Mouse (Mus musculus) heart, embryonic 16.5 days (tissue): ENCODE data around the gene Usp21. TPM values are rescaled to one million over a fixed set of nuclear protein-coding genes. Genes with fewer than 3 reads are reported as not detected.
"Not testable (repeated sequence)": the region's sequence is repeated elsewhere in the genome, so short reads cannot be mapped to it uniquely, and the experiment has no call there.

Experiments
- ATAC-seq: fragments of 200-750 bp; cut with Nextera tagmentation; replicated peaks from 2 replicates; pipeline ENCODE4 v1.8.0; 2017; ENCODE audit warnings: moderate number of reproducible peaks; ENCODE audit not compliant: insufficient read depth, low FRiP score; ENCODE audit errors: extremely low read depth
- H3K27ac ChIP-seq: fragments of 300-500 bp; sonication (generic); 2 replicates; pipeline ENCODE4 v1.5.1; 2014; ENCODE audit warnings: mild to moderate bottlenecking, low read length, control low read depth, moderate library complexity
- H3K27me3 ChIP-seq: fragments of 300-500 bp; sonication (generic); 2 replicates; pipeline ENCODE4 v1.6.1; 2014; ENCODE audit warnings: low read length, mixed read lengths; ENCODE audit not compliant: control insufficient read depth, insufficient read depth
- H3K36me3 ChIP-seq: fragments of 300-500 bp; sonication (generic); 2 replicates; pipeline ENCODE4 v1.6.1; 2014; ENCODE audit not compliant: control insufficient read depth, insufficient read depth
- H3K4me1 ChIP-seq: fragments of 300-500 bp; sonication (generic); 2 replicates; pipeline ENCODE4 v1.6.1; 2014; ENCODE audit warnings: low read length, mixed read lengths; ENCODE audit not compliant: control insufficient read depth, insufficient read depth
- H3K4me2 ChIP-seq: fragments of 300-500 bp; sonication (generic); 2 replicates; pipeline ENCODE4 v1.6.1; 2014; ENCODE audit warnings: low read depth, mild to moderate bottlenecking, control low read depth, low read length
- H3K4me3 ChIP-seq: fragments of 300-500 bp; sonication (generic); 2 replicates; pipeline ENCODE4 v1.5.1; 2014; ENCODE audit warnings: mild to moderate bottlenecking, control low read depth, low read length
- H3K9ac ChIP-seq: fragments of 300-500 bp; sonication (generic); 2 replicates; pipeline ENCODE4 v1.6.1; 2014; ENCODE audit warnings: low read length, control low read depth
- H3K9me3 ChIP-seq: fragments of 300-500 bp; sonication (generic); replicated peaks from 2 replicates; pipeline ENCODE4 v1.6.1; 2016; ENCODE audit warnings: low read length; ENCODE audit not compliant: control insufficient read depth
- WGBS: fragments of 180-500 bp; shearing (Covaris S2); extraction: QIAGEN DNeasy Blood & Tissue Kit; methylation state at CpG from one replicate; pipeline ENCODE4 v1.1.7; 2014; 5-methylcytosine and 5-hydroxymethylcytosine counted together
- polyA plus RNA-seq: library from polyadenylated mRNA; unstranded; fragments of >200 nt; fragmentation: Nextera tagmentation; extraction: Ambion mirVana; gene quantifications from 2 replicates; pipeline ENCODE4 v1.2.1, GENCODE M21; 2015

Usp21 gene
- polyA plus RNA-seq, 1 experiment from 2014 or later = 48.5 TPM

GRCm38 (mm10) chr1:171246709-171247452, 40.9 kb downstream of the Usp21 start:
- no peaks in the 10 kb centered on the region for H3K9me3 ChIP-seq
- H3K27ac ChIP-seq = peak overlapping the region; percentile 91
- under 1% methylated on average over 41 of the region's 41 CpGs for WGBS
- peaks cover 34% of the 10 kb centered on the region for H3K4me1 ChIP-seq
- H3K4me3 ChIP-seq = peak overlapping the region; percentile 87
- peak overlapping the region; percentile 78 for H3K4me2 ChIP-seq
- peak overlapping the region; percentile 95 for H3K9ac ChIP-seq
- peak; percentile 90 for ATAC-seq
- H3K36me3 ChIP-seq = peaks cover 23% of the 10 kb centered on the region
- no peaks in the 10 kb centered on the region for H3K27me3 ChIP-seq

- WGBS = 81% methylated on average over 8 of the region's 8 CpGs
- Histone ChIP-seq H3K27ac (no peak overlapping the region), H3K36me3 (peaks cover 26% of the 10 kb centered on the region), H3K9ac (no peak overlapping the region; the same call in 1 of the 2 replicates), H3K27me3 (no peaks in the 10 kb centered on the region), H3K9me3 (no peaks in the 10 kb centered on the region), H3K4me2 (no peak overlapping the region; the same call in 1 of the 2 replicates), H3K4me1 (peaks cover 21% of the 10 kb centered on the region), H3K4me3 (no peak overlapping the region)
- ATAC-seq = no peak
These were observed 42.4 kb downstream of the Usp21 start for GRCm38 (mm10) chr1:171245353-171245752.

GRCm38 (mm10) chr1:171241952-171242351, 45.8 kb downstream of the Usp21 start:
- not testable (repeated sequence) for H3K9me3 ChIP-seq, H3K4me1 ChIP-seq, H3K27ac ChIP-seq, ATAC-seq, H3K4me3 ChIP-seq, H3K27me3 ChIP-seq, H3K4me2 ChIP-seq, H3K9ac ChIP-seq
- peaks cover 52% of the 10 kb centered on the region for H3K36me3 ChIP-seq
- 88% methylated on average over 12 of the region's 12 CpGs for WGBS

- peaks cover 62% of the 10 kb centered on the region for H3K36me3 ChIP-seq
- peaks cover 6% of the 10 kb centered on the region for H3K4me1 ChIP-seq
- no peaks in the 10 kb centered on the region for H3K27me3 ChIP-seq
- no peak overlapping the region for H3K9ac ChIP-seq
- no peak overlapping the region for H3K4me3 ChIP-seq
- ATAC-seq = no peak
- no peaks in the 10 kb centered on the region for H3K9me3 ChIP-seq
- no peak overlapping the region for H3K27ac ChIP-seq
- 88% methylated on average over 10 of the region's 10 CpGs for WGBS
- no peak overlapping the region for H3K4me2 ChIP-seq
These were observed 46.9 kb downstream of the Usp21 start for GRCm38 (mm10) chr1:171240911-171241310.

GRCm38 (mm10) chr1:171239992-171240744, 47.6 kb downstream of the Usp21 start:
- no peak for ATAC-seq
- Histone ChIP-seq H3K9me3 (no peaks in the 10 kb centered on the region), H3K27ac (no peak overlapping the region), H3K36me3 (peaks cover 67% of the 10 kb centered on the region), H3K4me2 (no peak overlapping the region), H3K9ac (no peak overlapping the region), H3K4me1 (peaks cover 8% of the 10 kb centered on the region), H3K4me3 (no peak overlapping the region), H3K27me3 (no peaks in the 10 kb centered on the region)
- 72% methylated on average over 15 of the region's 15 CpGs for WGBS

GRCm38 (mm10) chr1:171238463-171238862, 49.3 kb downstream of the Usp21 start:
- no peak overlapping the region for H3K9ac ChIP-seq
- ATAC-seq = no peak
- no peak overlapping the region for H3K27ac ChIP-seq
- no peaks in the 10 kb centered on the region for H3K27me3 ChIP-seq
- H3K9me3 ChIP-seq = no peaks in the 10 kb centered on the region
- peaks cover 71% of the 10 kb centered on the region for H3K36me3 ChIP-seq
- WGBS = 77% methylated on average over 14 of the region's 14 CpGs
- H3K4me1 ChIP-seq = peaks cover 8% of the 10 kb centered on the region
- H3K4me3 ChIP-seq = no peak overlapping the region
- no peak overlapping the region for H3K4me2 ChIP-seq

- no peak overlapping the region for H3K27ac ChIP-seq
- peaks cover 8% of the 10 kb centered on the region for H3K4me1 ChIP-seq
- no peak for ATAC-seq
- H3K36me3 ChIP-seq = peaks cover 61% of the 10 kb centered on the region
- H3K4me2 ChIP-seq = no peak overlapping the region
- no peaks in the 10 kb centered on the region for H3K9me3 ChIP-seq
- WGBS = 74% methylated on average over 6 of the region's 6 CpGs
- no peak overlapping the region for H3K4me3 ChIP-seq
- no peaks in the 10 kb centered on the region for H3K27me3 ChIP-seq
- H3K9ac ChIP-seq = no peak overlapping the region
These were observed 50.4 kb downstream of the Usp21 start for GRCm38 (mm10) chr1:171237438-171237837.

- peak overlapping the region; percentile 61; the same call in 1 of the 2 replicates for H3K27ac ChIP-seq
- H3K4me3 ChIP-seq = no peak overlapping the region
- peaks cover 54% of the 10 kb centered on the region for H3K36me3 ChIP-seq
- 0 out of 2 replicates have a peak, but pooled peaks have one; percentile 15 for ATAC-seq
- H3K4me1 ChIP-seq = peaks cover 8% of the 10 kb centered on the region
- 45% methylated on average over 4 of the region's 4 CpGs for WGBS
- no peaks in the 10 kb centered on the region for H3K27me3 ChIP-seq
- no peaks in the 10 kb centered on the region for H3K9me3 ChIP-seq
- no peak overlapping the region for H3K4me2 ChIP-seq
- H3K9ac ChIP-seq = no peak overlapping the region
These were observed 52.0 kb downstream of the Usp21 start for GRCm38 (mm10) chr1:171235791-171236190.

- Histone ChIP-seq H3K4me2 (no peak overlapping the region), H3K27ac (0 out of 2 replicates have a peak overlapping the region, but pooled peaks have one; percentile 11), H3K9me3 (no peaks in the 10 kb centered on the region), H3K4me1 (peaks cover 8% of the 10 kb centered on the region), H3K27me3 (no peaks in the 10 kb centered on the region), H3K36me3 (peaks cover 52% of the 10 kb centered on the region), H3K9ac (no peak overlapping the region), H3K4me3 (no peak overlapping the region)
- 93% methylated on average over 4 of the region's 4 CpGs for WGBS
- no peak for ATAC-seq
These were observed 53.3 kb downstream of the Usp21 start for GRCm38 (mm10) chr1:171234538-171234937.
